Mouse (Mus musculus) brain, adult 2 months (tissue): ENCODE data around the gene 1500011B03Rik.

ENCODE experiments used
- DNase-seq: peaks from one replicate; pipeline ENCODE4 v3.0.0; 2011; ENCODE audit warnings: low read depth, low spot score

1500011B03Rik gene

DNA sequence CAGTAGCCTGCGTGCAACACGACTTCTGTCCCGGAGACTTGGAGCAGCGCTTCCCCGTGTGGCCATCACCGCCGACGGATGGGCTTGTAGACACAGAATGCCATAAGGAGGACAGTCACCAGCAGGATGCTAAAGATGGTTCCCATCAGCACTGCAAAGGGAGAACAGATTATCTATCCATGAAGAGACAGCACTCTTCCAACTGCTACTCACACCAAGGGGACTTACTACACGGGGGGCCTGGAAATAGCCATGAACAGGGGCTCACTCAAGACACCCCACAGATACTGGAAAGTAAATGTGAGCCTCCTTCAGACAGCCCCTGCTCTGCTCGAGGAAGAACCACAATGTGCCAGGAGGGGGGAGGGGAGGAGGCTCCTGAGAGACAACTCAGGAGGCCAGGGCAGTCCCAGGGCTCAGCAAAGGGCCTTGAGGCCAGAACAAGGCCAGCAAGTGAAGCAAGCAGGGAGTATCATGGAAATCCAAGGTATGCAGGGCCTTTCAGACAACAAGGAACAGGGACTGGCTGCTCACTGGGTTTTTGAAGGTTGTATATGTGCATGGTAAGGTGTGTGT, 14.0 kb downstream of the 1500011B03Rik start:
- DNase-seq = no peak

DNA sequence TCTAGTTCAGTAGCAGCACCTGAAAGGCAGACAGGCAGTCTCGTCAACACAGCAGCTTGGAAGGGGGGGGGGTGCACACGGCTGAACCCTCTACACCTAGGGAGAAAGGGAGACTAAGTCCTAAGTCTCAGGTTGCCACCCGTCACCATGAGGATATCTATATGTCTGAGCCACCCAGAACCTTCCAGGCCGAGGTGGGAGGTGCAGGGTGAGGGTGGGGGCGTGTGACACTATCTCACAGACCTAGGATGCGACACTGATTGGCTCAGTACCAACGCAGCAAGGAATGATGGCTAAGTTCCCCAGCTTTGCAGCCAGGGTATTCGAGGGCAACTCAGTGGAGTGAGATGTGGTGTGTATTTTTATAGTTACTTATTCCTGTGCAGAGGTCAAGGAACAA, 14.9 kb downstream of the 1500011B03Rik start:
- no peak for DNase-seq

GRCm38 (mm10) chr5:114807893-114808292, 15.4 kb downstream of the 1500011B03Rik start:
- no peak for DNase-seq

DNA sequence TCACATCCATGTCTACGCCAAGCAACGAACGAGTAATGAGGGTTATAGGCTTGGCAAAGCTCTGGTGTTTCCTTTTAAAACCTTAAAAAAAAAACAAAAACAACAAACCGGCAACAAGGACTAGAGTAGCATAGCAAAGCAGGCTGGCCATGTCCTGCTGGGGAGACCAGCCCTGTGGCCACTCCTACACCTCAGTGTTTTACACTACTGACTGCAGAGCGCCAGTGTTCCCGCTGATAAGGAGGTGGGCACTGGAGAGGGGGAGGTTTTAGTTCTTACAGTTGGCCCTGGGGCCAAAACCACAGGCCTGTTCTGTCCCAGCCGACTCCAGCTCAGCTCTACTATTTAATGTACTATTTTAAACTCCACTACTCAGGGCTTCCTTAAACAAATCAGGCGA, 15.8 kb downstream of the 1500011B03Rik start:
- no peak for DNase-seq

- no peak for DNase-seq
Measured at GRCm38 (mm10) chr5:114807063-114807462, 16.2 kb downstream of the 1500011B03Rik start.

DNA sequence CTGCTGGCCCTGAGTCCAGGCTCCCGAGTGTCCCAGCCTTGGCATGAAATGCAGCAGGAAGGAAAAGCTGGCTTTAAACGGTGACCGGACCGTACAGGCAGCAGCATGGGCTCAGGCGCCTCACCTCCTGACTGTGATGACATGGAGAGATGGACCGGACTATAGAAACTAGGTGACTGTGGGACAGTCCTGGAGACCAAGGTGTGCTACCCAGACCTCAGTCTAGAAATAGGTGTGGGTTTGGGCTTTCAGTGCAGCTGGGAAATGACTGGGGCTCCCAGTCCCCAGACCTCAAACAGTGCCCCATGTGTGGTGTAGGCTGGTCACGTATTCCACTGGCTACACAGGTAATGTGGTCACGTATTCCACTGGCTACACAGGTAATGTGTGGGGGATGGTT, 16.6 kb downstream of the 1500011B03Rik start:
- DNase-seq = no peak

GRCm38 (mm10) chr5:114805436-114806350, 17.6 kb downstream of the 1500011B03Rik start:
- DNase-seq = no peak

DNA sequence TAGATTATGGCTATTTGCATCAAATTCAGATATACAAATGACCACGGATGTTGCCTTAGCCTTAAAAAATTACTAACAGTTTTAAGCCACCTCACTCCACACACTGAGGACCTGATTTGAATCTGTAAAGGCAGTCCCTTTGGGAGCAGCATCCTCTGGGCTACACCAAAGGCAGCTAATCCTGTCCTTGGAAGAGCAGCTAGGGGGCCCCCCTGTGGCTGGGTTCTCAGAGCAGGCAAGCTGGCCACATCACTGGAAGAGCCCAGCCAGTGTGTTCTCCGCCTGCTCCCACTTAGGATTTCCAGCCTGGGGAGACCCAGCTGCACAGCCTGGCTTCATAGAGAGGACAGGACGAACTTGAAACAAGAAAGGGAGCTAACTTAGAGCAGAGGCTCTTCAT, 18.3 kb downstream of the 1500011B03Rik start:
- peak; percentile 90 for DNase-seq

DNA sequence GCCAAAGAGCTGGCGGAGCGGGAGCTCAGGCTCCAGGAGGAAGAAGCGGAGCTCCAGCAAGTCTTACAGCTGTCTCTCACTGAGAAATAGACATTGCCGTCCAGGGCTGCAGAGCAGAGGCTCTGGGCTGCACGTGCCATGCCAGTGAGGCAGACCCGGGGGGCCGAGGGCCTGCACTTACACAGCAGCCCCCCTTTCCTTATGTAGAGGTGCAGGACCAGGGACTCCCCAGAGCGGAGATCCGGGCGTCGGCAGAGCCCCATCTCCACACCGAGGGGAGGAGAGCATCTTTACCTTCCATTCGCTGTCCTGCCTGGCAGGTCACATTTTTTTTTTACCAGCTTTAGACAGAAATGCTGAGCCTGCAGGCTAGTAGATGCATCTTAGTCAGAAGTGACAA, 18.9 kb downstream of the 1500011B03Rik start:
- DNase-seq = no peak

DNA sequence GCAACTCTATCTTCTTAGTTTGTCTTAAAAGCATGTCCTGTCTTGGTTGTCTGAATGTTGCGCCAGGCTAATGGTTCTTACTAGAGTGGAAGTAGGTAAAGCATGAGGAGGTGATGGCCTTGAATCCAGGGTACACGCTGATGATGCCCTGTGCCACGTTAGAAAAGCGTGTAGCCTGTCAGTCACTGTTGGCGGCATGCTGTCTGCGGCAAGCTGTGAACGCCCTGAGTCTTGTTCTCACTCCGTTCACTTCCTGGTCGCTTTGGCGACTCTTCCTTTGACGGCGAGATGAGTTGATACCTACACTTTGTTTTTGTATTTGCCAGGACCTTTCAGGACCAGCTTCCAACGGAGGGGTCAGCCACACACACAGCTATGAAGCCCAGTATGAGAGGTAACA, 20.0 kb downstream of the 1500011B03Rik start:
- DNase-seq = no peak

DNA sequence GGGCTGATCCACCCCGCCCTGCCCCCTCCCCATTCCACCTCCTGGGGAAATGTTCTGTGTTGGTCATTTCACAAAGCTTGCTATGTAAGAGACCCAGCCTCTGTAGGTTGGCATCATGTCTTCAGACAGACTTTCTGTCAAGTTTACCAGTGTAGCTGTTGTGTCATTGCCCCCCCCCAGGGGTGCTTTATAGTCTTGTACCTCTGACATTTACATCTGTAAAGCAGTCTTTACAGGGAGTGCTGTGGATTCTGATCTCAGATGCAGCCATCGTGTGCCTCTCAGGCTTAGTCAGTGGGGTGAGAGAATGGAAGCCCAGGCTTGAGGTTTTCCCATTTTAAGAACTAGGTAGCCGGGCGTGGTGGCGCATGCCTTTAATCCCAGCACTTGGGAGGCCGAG, 21.4 kb downstream of the 1500011B03Rik start:
- no peak for DNase-seq

DNA sequence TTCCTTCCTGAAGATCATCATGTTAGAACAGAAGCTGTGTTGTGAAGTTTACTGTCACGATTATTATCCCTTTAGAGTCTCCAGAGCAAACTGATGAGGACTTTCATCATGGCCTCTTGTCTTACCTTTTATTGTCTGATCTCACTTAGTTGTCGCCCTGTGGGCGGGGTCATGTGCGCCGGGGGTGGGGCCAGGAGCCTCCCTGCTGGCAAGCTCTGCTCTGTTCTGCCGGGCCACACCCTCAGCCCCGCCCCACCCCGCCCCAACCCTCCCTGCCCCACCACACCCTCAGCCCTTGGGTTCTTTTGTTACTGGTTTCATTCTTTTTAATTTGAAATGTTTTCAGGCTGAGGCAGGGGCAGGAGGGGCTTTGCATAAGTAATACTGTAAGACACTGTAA, 22.2 kb downstream of the 1500011B03Rik start:
- DNase-seq = no peak

- DNase-seq = no peak
Measured at GRCm38 (mm10) chr5:114799848-114800247, 23.4 kb downstream of the 1500011B03Rik start.

GRCm38 (mm10) chr5:114797253-114797652, 26.0 kb downstream of the 1500011B03Rik start:
- no peak for DNase-seq

GRCm38 (mm10) chr5:114796299-114797012, 26.8 kb downstream of the 1500011B03Rik start:
- DNase-seq = peak; percentile 43

- no peak for DNase-seq
Measured at GRCm38 (mm10) chr5:114795653-114796052, 27.6 kb downstream of the 1500011B03Rik start.

DNA sequence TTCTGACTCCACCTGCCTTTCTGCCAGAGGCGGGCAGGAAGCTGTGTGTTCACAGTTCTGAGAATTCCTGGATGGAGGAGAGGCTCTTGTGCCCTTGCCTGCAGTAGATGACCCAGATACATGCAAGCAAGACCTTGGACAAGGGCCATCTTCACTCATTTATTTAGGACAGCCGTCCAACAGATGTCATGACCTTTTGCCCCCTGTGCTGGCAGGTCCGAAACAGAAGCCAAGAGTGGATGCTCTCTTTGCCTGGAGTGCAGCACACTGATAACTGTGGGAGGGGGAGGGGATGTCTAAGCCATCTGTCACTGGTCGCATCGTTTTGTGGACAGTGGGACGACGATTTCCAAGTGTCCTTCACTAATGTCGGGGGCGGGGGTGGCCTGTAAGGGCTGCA, 28.0 kb downstream of the 1500011B03Rik start:
- peak; percentile 65 for DNase-seq

- peak; percentile 87 for DNase-seq
Measured at GRCm38 (mm10) chr5:114794609-114795008, 28.7 kb downstream of the 1500011B03Rik start.

DNA sequence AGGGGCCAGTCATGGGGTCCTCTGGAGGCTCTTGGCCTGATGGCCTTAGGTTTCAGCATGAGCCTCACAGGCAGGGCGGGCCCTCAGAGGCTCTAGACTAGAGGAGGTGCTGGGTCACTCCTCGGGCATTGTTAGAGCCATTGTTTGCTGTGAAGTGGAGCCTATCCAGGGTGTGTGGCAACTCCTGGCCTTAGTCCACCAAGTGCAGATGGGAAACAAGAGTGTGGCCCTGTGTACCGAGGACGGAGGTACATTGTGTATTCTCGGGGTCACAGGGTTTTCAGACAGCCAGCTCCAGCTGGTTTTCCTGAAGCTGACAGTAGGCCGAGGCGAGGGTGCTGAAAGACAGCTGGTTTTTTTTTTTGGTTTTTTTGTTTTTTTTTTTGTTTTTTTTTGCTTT, 30.0 kb downstream of the 1500011B03Rik start:
- DNase-seq = peak; percentile 92

GRCm38 (mm10) chr5:114785196-114785595, 38.1 kb downstream of the 1500011B03Rik start:
- DNase-seq = no peak

DNA sequence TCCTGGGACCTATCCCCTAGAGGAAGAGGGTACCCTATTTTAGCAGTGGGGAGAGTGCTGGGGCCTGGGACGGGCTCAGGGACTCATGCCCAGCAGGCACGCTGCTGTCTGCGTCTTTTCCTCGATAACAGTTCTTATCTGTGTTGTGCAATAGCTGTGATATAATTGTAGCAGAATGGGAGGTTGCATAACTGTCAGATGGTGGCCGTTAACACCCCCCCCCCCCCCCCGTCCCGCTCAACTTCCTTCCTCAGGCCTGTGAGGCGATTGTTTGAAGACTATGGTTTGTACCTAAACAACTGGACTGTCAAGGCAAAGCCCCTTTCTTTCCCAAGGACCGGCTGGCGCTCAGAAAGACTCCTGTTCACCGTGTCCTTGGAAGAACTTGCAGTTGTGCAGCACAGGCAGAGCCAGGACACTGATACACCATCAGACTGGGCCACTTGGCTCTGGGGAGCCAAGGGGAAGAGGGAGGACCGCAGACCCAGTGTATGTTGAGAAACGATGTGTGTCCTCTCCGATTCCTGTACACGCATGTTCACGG, 38.6 kb downstream of the 1500011B03Rik start:
- DNase-seq = peak; percentile 59
